Mouse (Mus musculus): ENCODE results near the gene Cyba. TPM values are rescaled to one million over a fixed set of nuclear protein-coding genes. Genes with fewer than 3 reads are reported as not detected.

Gene Cyba
- total RNA-seq, 2 experiments from 2014 or later: 61.8 to 63.9 TPM

Small RNAs within 50 kb of the gene (microRNA-seq; reads per million reads assigned to microRNA genes)
- 0 reads per million in 2 experiments for gene Gm24366

Other genes with a start within 250 kb of the Cyba start
- 10 to 100 TPM; 35.3 to 38.0 TPM for gene Zfpm1, start 150.8 kb downstream of the Cyba start, total RNA-seq (2021)
- not detected for gene Trhr2, start 72.2 kb downstream of the Cyba start, total RNA-seq (2021)
- gene Zc3h18, start 56.3 kb downstream of the Cyba start, total RNA-seq (2021): 10 to 100 TPM; 25.5 to 27.5 TPM
- gene Il17c, start 10.9 kb downstream of the Cyba start, total RNA-seq (2021): not detected
- 1 to 10 TPM; 5.4 to 5.7 TPM for gene Mvd, start 10.5 kb upstream of the Cyba start, total RNA-seq (2021)
- under 1 TPM; 0.52 to 0.53 TPM for gene Snai3, start 27.8 kb upstream of the Cyba start, total RNA-seq (2021)
- 10 to 100 TPM; 28.2 to 32.0 TPM for gene Rnf166, start 43.1 kb upstream of the Cyba start, total RNA-seq (2021)
- gene Ctu2, start 43.2 kb upstream of the Cyba start, total RNA-seq (2021): 10 to 100 TPM in 1 of 2 experiments, 1 to 10 TPM in 1; 9.6 to 14.1 TPM
- 10 to 100 TPM; 40.3 to 43.3 TPM for gene Piezo1, start 118.4 kb upstream of the Cyba start, total RNA-seq (2021)
- 10 to 100 TPM in 1 of 2 experiments, 1 to 10 TPM in 1; 9.7 to 14.0 TPM for gene Cdt1, start 135.1 kb upstream of the Cyba start, total RNA-seq (2021)
- 10 to 100 TPM; 37.9 to 41.8 TPM for gene Aprt, start 144.0 kb upstream of the Cyba start, total RNA-seq (2021)
- gene Galns, start 178.5 kb upstream of the Cyba start, total RNA-seq (2021): 1 to 10 TPM; 6.6 to 7.1 TPM
- gene Trappc2l, start 178.7 kb upstream of the Cyba start, total RNA-seq (2021): 10 to 100 TPM; 54.7 to 57.4 TPM
- not detected for gene Pabpn1l, start 189.8 kb upstream of the Cyba start, total RNA-seq (2021)